Mouse (Mus musculus) heart, embryonic 16.5 days (tissue): ENCODE results near the gene Hs3st2. TPM values are rescaled to one million over a fixed set of nuclear protein-coding genes. Genes with fewer than 3 reads are reported as not detected.
"Not testable (repeated sequence)": the region's sequence is repeated elsewhere in the genome, so short reads cannot be mapped to it uniquely, and the experiment has no call there.

Experiments
- ATAC-seq: fragments of 200-750 bp; cut with Nextera tagmentation; replicated peaks from 2 replicates; pipeline ENCODE4 v1.8.0; 2017; ENCODE audit warnings: moderate number of reproducible peaks; ENCODE audit not compliant: insufficient read depth, low FRiP score; ENCODE audit errors: extremely low read depth
- H3K27ac ChIP-seq: fragments of 300-500 bp; sonication (generic); 2 replicates; pipeline ENCODE4 v1.5.1; 2014; ENCODE audit warnings: mild to moderate bottlenecking, low read length, control low read depth, moderate library complexity
- H3K27me3 ChIP-seq: fragments of 300-500 bp; sonication (generic); 2 replicates; pipeline ENCODE4 v1.6.1; 2014; ENCODE audit warnings: low read length, mixed read lengths; ENCODE audit not compliant: control insufficient read depth, insufficient read depth
- H3K36me3 ChIP-seq: fragments of 300-500 bp; sonication (generic); 2 replicates; pipeline ENCODE4 v1.6.1; 2014; ENCODE audit not compliant: control insufficient read depth, insufficient read depth
- H3K4me1 ChIP-seq: fragments of 300-500 bp; sonication (generic); 2 replicates; pipeline ENCODE4 v1.6.1; 2014; ENCODE audit warnings: low read length, mixed read lengths; ENCODE audit not compliant: control insufficient read depth, insufficient read depth
- H3K4me2 ChIP-seq: fragments of 300-500 bp; sonication (generic); 2 replicates; pipeline ENCODE4 v1.6.1; 2014; ENCODE audit warnings: low read depth, mild to moderate bottlenecking, control low read depth, low read length
- H3K4me3 ChIP-seq: fragments of 300-500 bp; sonication (generic); 2 replicates; pipeline ENCODE4 v1.5.1; 2014; ENCODE audit warnings: mild to moderate bottlenecking, control low read depth, low read length
- H3K9ac ChIP-seq: fragments of 300-500 bp; sonication (generic); 2 replicates; pipeline ENCODE4 v1.6.1; 2014; ENCODE audit warnings: low read length, control low read depth
- H3K9me3 ChIP-seq: fragments of 300-500 bp; sonication (generic); replicated peaks from 2 replicates; pipeline ENCODE4 v1.6.1; 2016; ENCODE audit warnings: low read length; ENCODE audit not compliant: control insufficient read depth
- WGBS: fragments of 180-500 bp; shearing (Covaris S2); extraction: QIAGEN DNeasy Blood & Tissue Kit; methylation state at CpG from one replicate; pipeline ENCODE4 v1.1.7; 2014; 5-methylcytosine and 5-hydroxymethylcytosine counted together
- polyA plus RNA-seq: library from polyadenylated mRNA; unstranded; fragments of >200 nt; fragmentation: Nextera tagmentation; extraction: Ambion mirVana; gene quantifications from 2 replicates; pipeline ENCODE4 v1.2.1, GENCODE M21; 2015

Gene Hs3st2
- polyA plus RNA-seq = 0.12 and 0.19 TPM in 2 replicates

- no peaks in the 10 kb centered on the region for H3K9me3 ChIP-seq
- H3K36me3 ChIP-seq = no peaks in the 10 kb centered on the region
- H3K9ac ChIP-seq = no peak within 1 kb of the TSS
- no peaks in the 10 kb centered on the region for H3K4me1 ChIP-seq
- peak within 1 kb of the TSS; percentile 21 for H3K4me2 ChIP-seq
- WGBS = 3% methylated on average over 22 of the region's 22 CpGs
- no peak for ATAC-seq
- H3K27me3 ChIP-seq = peaks cover 41% of the 10 kb centered on the region
- H3K27ac ChIP-seq = no peak within 1 kb of the TSS
- H3K4me3 ChIP-seq = peak within 1 kb of the TSS; percentile 17
Measured at GRCm38 (mm10) chr7:121391225-121391983, at the start of gene Hs3st2. Hs3st2 (plus strand) TSS chr7:121391859.

- Histone ChIP-seq H3K4me3 (no peak overlapping the region), H3K9ac (no peak overlapping the region), H3K36me3 (no peaks in the 10 kb centered on the region), H3K27me3 (no peaks in the 10 kb centered on the region), H3K4me2 (no peak overlapping the region), H3K27ac (no peak overlapping the region), H3K9me3 (no peaks in the 10 kb centered on the region), H3K4me1 (no peaks in the 10 kb centered on the region)
- WGBS = 61% methylated on average over 3 of the region's 3 CpGs
- no peak for ATAC-seq
Measured at GRCm38 (mm10) chr7:121348284-121348963, 43.2 kb upstream of the Hs3st2 start.

- Histone ChIP-seq H3K4me1 (no peaks in the 10 kb centered on the region), H3K4me2 (no peak overlapping the region), H3K4me3 (no peak overlapping the region), H3K36me3 (no peaks in the 10 kb centered on the region), H3K9ac (no peak overlapping the region), H3K27me3 (no peaks in the 10 kb centered on the region), H3K27ac (no peak overlapping the region), H3K9me3 (no peaks in the 10 kb centered on the region)
- 70% methylated on average over 2 of the region's 2 CpGs for WGBS
- no peak for ATAC-seq
Measured at GRCm38 (mm10) chr7:121351688-121352087, 40.0 kb upstream of the Hs3st2 start.

- not testable (repeated sequence) for H3K9ac ChIP-seq, H3K27me3 ChIP-seq, H3K36me3 ChIP-seq, H3K9me3 ChIP-seq, H3K27ac ChIP-seq, H3K4me2 ChIP-seq, H3K4me1 ChIP-seq, H3K4me3 ChIP-seq, ATAC-seq
- 82% methylated on average over 6 of the region's 6 CpGs for WGBS
Measured at GRCm38 (mm10) chr7:121361448-121361847, 30.2 kb upstream of the Hs3st2 start.

GRCm38 (mm10) chr7:121365584-121365983 lies 26.1 kb upstream of the Hs3st2 start:
- Histone ChIP-seq H3K27ac (no peak overlapping the region), H3K4me2 (no peak overlapping the region), H3K4me3 (no peak overlapping the region), H3K9me3 (no peaks in the 10 kb centered on the region), H3K36me3 (no peaks in the 10 kb centered on the region), H3K9ac (no peak overlapping the region), H3K4me1 (no peaks in the 10 kb centered on the region), H3K27me3 (no peaks in the 10 kb centered on the region; the same call in 1 of the 2 replicates)
- no peak for ATAC-seq
- WGBS = 76% methylated on average over 7 of the region's 7 CpGs

GRCm38 (mm10) chr7:121367185-121367584 lies 24.5 kb upstream of the Hs3st2 start:
- ATAC-seq = no peak
- WGBS = 83% methylated on average over 6 of the region's 6 CpGs
- H3K4me2 ChIP-seq = no peak overlapping the region

GRCm38 (mm10) chr7:121371990-121372389 lies 19.7 kb upstream of the Hs3st2 start:
- no peak overlapping the region for H3K9ac ChIP-seq
- no peaks in the 10 kb centered on the region for H3K9me3 ChIP-seq
- H3K27ac ChIP-seq = no peak overlapping the region
- H3K4me2 ChIP-seq = no peak overlapping the region
- no peaks in the 10 kb centered on the region for H3K36me3 ChIP-seq
- 73% methylated on average over 7 of the region's 7 CpGs for WGBS
- H3K4me1 ChIP-seq = no peaks in the 10 kb centered on the region
- H3K27me3 ChIP-seq = no peaks in the 10 kb centered on the region; the same call in 1 of the 2 replicates
- H3K4me3 ChIP-seq = no peak overlapping the region
- ATAC-seq = no peak

More at GRCm38 (mm10) chr7:121367185-121367584, 24.5 kb upstream of the Hs3st2 start:
- H3K4me3 ChIP-seq = no peak overlapping the region
- H3K4me1 ChIP-seq = no peaks in the 10 kb centered on the region
- no peaks in the 10 kb centered on the region; the same call in 1 of the 2 replicates for H3K27me3 ChIP-seq
- no peak overlapping the region for H3K9ac ChIP-seq
- no peaks in the 10 kb centered on the region for H3K9me3 ChIP-seq
- H3K27ac ChIP-seq = no peak overlapping the region
- no peaks in the 10 kb centered on the region for H3K36me3 ChIP-seq

- Histone ChIP-seq H3K4me2 (no peak overlapping the region), H3K36me3 (no peaks in the 10 kb centered on the region), H3K4me1 (no peaks in the 10 kb centered on the region), H3K4me3 (no peak overlapping the region), H3K27ac (no peak overlapping the region), H3K27me3 (no peaks in the 10 kb centered on the region), H3K9me3 (no peaks in the 10 kb centered on the region), H3K9ac (no peak overlapping the region)
- ATAC-seq = no peak
- 41% methylated on average over 6 of the region's 6 CpGs for WGBS
Measured at GRCm38 (mm10) chr7:121375456-121375855, 16.2 kb upstream of the Hs3st2 start.

GRCm38 (mm10) chr7:121378942-121379341 lies 12.7 kb upstream of the Hs3st2 start:
- Histone ChIP-seq H3K4me2 (no peak overlapping the region), H3K4me3 (no peak overlapping the region), H3K4me1 (no peaks in the 10 kb centered on the region), H3K27ac (no peak overlapping the region), H3K9me3 (no peaks in the 10 kb centered on the region), H3K9ac (no peak overlapping the region), H3K36me3 (no peaks in the 10 kb centered on the region), H3K27me3 (no peaks in the 10 kb centered on the region)
- no peak for ATAC-seq
- WGBS = 64% methylated on average over 4 of the region's 4 CpGs
